Mouse (Mus musculus) heart, embryonic 16.5 days (tissue): Measurements from ENCODE around the gene Gm29735. TPM values are rescaled to one million over a fixed set of nuclear protein-coding genes. Genes with fewer than 3 reads are reported as not detected.
"Not testable (repeated sequence)": the region's sequence is repeated elsewhere in the genome, so short reads cannot be mapped to it uniquely, and the experiment has no call there.

Experiments
- ATAC-seq: fragments of 200-750 bp; cut with Nextera tagmentation; replicated peaks from 2 replicates; pipeline ENCODE4 v1.8.0; 2017; ENCODE audit warnings: moderate number of reproducible peaks; ENCODE audit not compliant: insufficient read depth, low FRiP score; ENCODE audit errors: extremely low read depth
- H3K27ac ChIP-seq: fragments of 300-500 bp; sonication (generic); 2 replicates; pipeline ENCODE4 v1.5.1; 2014; ENCODE audit warnings: mild to moderate bottlenecking, low read length, control low read depth, moderate library complexity
- H3K27me3 ChIP-seq: fragments of 300-500 bp; sonication (generic); 2 replicates; pipeline ENCODE4 v1.6.1; 2014; ENCODE audit warnings: low read length, mixed read lengths; ENCODE audit not compliant: control insufficient read depth, insufficient read depth
- H3K36me3 ChIP-seq: fragments of 300-500 bp; sonication (generic); 2 replicates; pipeline ENCODE4 v1.6.1; 2014; ENCODE audit not compliant: control insufficient read depth, insufficient read depth
- H3K4me1 ChIP-seq: fragments of 300-500 bp; sonication (generic); 2 replicates; pipeline ENCODE4 v1.6.1; 2014; ENCODE audit warnings: low read length, mixed read lengths; ENCODE audit not compliant: control insufficient read depth, insufficient read depth
- H3K4me2 ChIP-seq: fragments of 300-500 bp; sonication (generic); 2 replicates; pipeline ENCODE4 v1.6.1; 2014; ENCODE audit warnings: low read depth, mild to moderate bottlenecking, control low read depth, low read length
- H3K4me3 ChIP-seq: fragments of 300-500 bp; sonication (generic); 2 replicates; pipeline ENCODE4 v1.5.1; 2014; ENCODE audit warnings: mild to moderate bottlenecking, control low read depth, low read length
- H3K9ac ChIP-seq: fragments of 300-500 bp; sonication (generic); 2 replicates; pipeline ENCODE4 v1.6.1; 2014; ENCODE audit warnings: low read length, control low read depth
- H3K9me3 ChIP-seq: fragments of 300-500 bp; sonication (generic); replicated peaks from 2 replicates; pipeline ENCODE4 v1.6.1; 2016; ENCODE audit warnings: low read length; ENCODE audit not compliant: control insufficient read depth
- WGBS: fragments of 180-500 bp; shearing (Covaris S2); extraction: QIAGEN DNeasy Blood & Tissue Kit; methylation state at CpG from one replicate; pipeline ENCODE4 v1.1.7; 2014; 5-methylcytosine and 5-hydroxymethylcytosine counted together
- polyA plus RNA-seq: library from polyadenylated mRNA; unstranded; fragments of >200 nt; fragmentation: Nextera tagmentation; extraction: Ambion mirVana; gene quantifications from 2 replicates; pipeline ENCODE4 v1.2.1, GENCODE M21; 2015

Gene Gm29735
- polyA plus RNA-seq, 1 experiment from 2014 or later: not detected

GRCm38 (mm10) chr7:142143506-142144010, 13.4 kb downstream of the Gm29735 start:
- H3K4me1 ChIP-seq, H3K27me3 ChIP-seq, H3K4me3 ChIP-seq, H3K9me3 ChIP-seq, H3K27ac ChIP-seq, H3K4me2 ChIP-seq, ATAC-seq, H3K9ac ChIP-seq, H3K36me3 ChIP-seq: not testable (repeated sequence)
- WGBS: 19% methylated on average over 1 of the region's 1 CpGs

DNA sequence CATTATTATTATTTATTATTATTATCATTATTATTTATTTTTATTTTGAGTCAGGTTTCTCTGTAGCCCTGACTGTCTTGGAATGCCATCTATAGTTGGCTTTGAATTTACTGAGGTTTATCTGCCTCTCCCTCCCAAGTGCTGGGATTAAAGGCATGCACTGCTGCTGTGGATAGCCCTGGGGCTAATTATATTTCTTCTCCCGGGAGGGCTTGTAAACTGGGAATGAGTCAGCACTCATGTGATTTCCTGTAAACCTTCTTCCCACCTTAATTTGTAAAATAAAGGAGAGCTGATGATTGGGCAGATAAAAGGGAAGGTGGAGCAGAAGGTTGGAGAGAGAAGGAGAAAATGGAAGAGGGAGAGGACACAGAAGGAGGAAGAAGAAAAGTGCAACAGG, 16.2 kb downstream of the Gm29735 start:
- ATAC-seq: no peak
- Histone ChIP-seq H3K4me2 (no peak overlapping the region), H3K9me3 (no peaks in the 10 kb centered on the region), H3K9ac (no peak overlapping the region), H3K27me3 (peaks cover 4% of the 10 kb centered on the region), H3K36me3 (no peaks in the 10 kb centered on the region), H3K4me3 (no peak overlapping the region), H3K27ac (no peak overlapping the region), H3K4me1 (peaks cover 3% of the 10 kb centered on the region; the same call in 1 of the 2 replicates)
- WGBS: 7% methylated on average over 1 of the region's 1 CpGs

- H3K4me2 ChIP-seq, H3K4me1 ChIP-seq, H3K4me3 ChIP-seq, ATAC-seq, H3K9me3 ChIP-seq, H3K36me3 ChIP-seq, H3K9ac ChIP-seq, H3K27ac ChIP-seq, H3K27me3 ChIP-seq: not testable (repeated sequence)
- WGBS: 33% methylated on average over 2 of the region's 2 CpGs
Observed at GRCm38 (mm10) chr7:142135934-142136333, 21.0 kb downstream of the Gm29735 start, which contains the start of gene Gm39115. Gene Gm39115 (minus strand): TSS chr7:142136034.

- no peak overlapping the region for H3K27ac ChIP-seq
- H3K36me3 ChIP-seq: no peaks in the 10 kb centered on the region
- H3K9me3 ChIP-seq: no peaks in the 10 kb centered on the region
- H3K4me3 ChIP-seq: no peak overlapping the region
- no peak overlapping the region for H3K4me2 ChIP-seq
- H3K4me1 ChIP-seq: no peaks in the 10 kb centered on the region
- H3K9ac ChIP-seq: no peak overlapping the region
- no peak for ATAC-seq
- WGBS: 49% methylated on average over 4 of the region's 4 CpGs
- peaks cover 2% of the 10 kb centered on the region; the same call in 1 of the 2 replicates for H3K27me3 ChIP-seq
Observed at GRCm38 (mm10) chr7:142134206-142134995, 22.5 kb downstream of the Gm29735 start.

DNA sequence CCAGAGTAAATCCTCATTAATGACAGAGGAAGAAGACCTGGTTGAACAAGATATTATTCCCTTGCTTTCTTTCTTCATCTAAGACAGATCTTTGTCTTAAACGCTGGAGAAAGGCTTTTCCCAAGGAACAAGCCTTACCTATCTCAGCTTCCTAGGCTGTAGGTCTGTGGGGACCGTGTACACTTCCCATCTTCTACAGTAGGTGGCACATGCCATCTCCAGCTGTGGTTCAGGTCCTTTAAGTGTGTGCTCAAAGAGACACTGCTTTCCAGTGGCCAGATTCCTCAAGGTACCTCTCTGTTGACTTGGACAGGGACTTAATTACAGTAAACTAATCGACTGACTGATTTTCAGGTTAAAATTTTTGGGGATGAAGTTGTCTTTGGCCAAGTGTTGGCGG, 28.1 kb downstream of the Gm29735 start:
- WGBS: 57% methylated on average over 4 of the region's 4 CpGs
- Histone ChIP-seq H3K9me3 (no peaks in the 10 kb centered on the region), H3K27me3 (no peaks in the 10 kb centered on the region; the same call in 1 of the 2 replicates), H3K4me3 (no peak overlapping the region), H3K4me2 (no peak overlapping the region), H3K9ac (no peak overlapping the region), H3K27ac (no peak overlapping the region), H3K4me1 (no peaks in the 10 kb centered on the region), H3K36me3 (no peaks in the 10 kb centered on the region)
- ATAC-seq: no peak

- H3K4me1 ChIP-seq, H3K9ac ChIP-seq, H3K36me3 ChIP-seq, H3K27ac ChIP-seq, H3K4me2 ChIP-seq, H3K27me3 ChIP-seq, H3K4me3 ChIP-seq, ATAC-seq, H3K9me3 ChIP-seq: not testable (repeated sequence)
- WGBS: 83% methylated on average over 1 of the region's 1 CpGs
Observed at GRCm38 (mm10) chr7:142120629-142121028, 36.3 kb downstream of the Gm29735 start, which contains the start of gene Gm45618. Gene Gm45618 (minus strand): TSS chr7:142120729.

DNA sequence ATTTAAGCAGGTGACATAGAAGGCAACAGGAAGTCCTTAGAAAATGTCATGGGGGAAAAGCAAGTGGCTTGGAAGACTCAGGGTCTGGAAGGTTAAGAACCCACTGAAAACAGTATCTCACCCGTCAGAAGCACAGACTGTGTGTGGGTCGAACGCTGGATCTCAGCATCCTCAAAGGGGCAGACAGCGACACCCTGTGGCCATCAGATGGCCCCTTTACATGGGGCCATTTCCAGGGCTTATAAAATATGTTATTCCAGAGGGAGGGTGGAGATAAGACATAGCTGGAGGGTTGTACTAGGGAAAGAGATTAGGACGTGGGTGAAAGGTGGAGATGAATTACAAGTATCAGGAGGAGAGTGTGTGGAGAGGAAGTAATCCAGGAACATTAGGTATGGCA, 37.3 kb downstream of the Gm29735 start:
- no peaks in the 10 kb centered on the region for H3K27me3 ChIP-seq
- H3K4me3 ChIP-seq: no peak overlapping the region
- ATAC-seq: no peak
- H3K4me1 ChIP-seq: no peaks in the 10 kb centered on the region
- H3K27ac ChIP-seq: no peak overlapping the region
- 14% methylated on average over 5 of the region's 5 CpGs for WGBS
- H3K4me2 ChIP-seq: no peak overlapping the region
- no peaks in the 10 kb centered on the region for H3K9me3 ChIP-seq
- no peaks in the 10 kb centered on the region for H3K36me3 ChIP-seq
- H3K9ac ChIP-seq: no peak overlapping the region

Other genes starting within 250 kb of the Gm29735 start
- 43.5 and 46.6 TPM in 2 replicates for gene Tollip, start 238.6 kb downstream of the Gm29735 start, polyA plus RNA-seq
- gene Brsk2, start 207.4 kb downstream of the Gm29735 start, polyA plus RNA-seq: 0.28 and 0.32 TPM in 2 replicates
- gene Mob2, start 96.0 kb downstream of the Gm29735 start, polyA plus RNA-seq: 54.3 and 56.3 TPM in 2 replicates
- gene Dusp8, start 61.3 kb downstream of the Gm29735 start, polyA plus RNA-seq: 9.3 and 11.1 TPM in 2 replicates
- not detected in 2 replicates for gene Gm45618, start 36.4 kb downstream of the Gm29735 start, polyA plus RNA-seq
- gene Gm39115, start 21.1 kb downstream of the Gm29735 start, polyA plus RNA-seq: not detected in 2 replicates
- not detected in 2 replicates for gene Gm45337, start 12.5 kb downstream of the Gm29735 start, polyA plus RNA-seq
- not detected in 2 replicates for gene Gm4553, start 8.6 kb upstream of the Gm29735 start, polyA plus RNA-seq
- not detected in 2 replicates for gene Krtap5-2, start 18.9 kb upstream of the Gm29735 start, polyA plus RNA-seq
- gene Gm10153, start 33.3 kb upstream of the Gm29735 start, polyA plus RNA-seq: not detected in 2 replicates
- gene Krtap5-3, start 44.3 kb upstream of the Gm29735 start, polyA plus RNA-seq: not detected in 2 replicates
- gene Gm7579, start 54.7 kb upstream of the Gm29735 start, polyA plus RNA-seq: not detected in 2 replicates
- gene Krtap5-5, start 72.9 kb upstream of the Gm29735 start, polyA plus RNA-seq: not detected in 2 replicates
- not detected in 2 replicates for gene Gm40460, start 84.0 kb upstream of the Gm29735 start, polyA plus RNA-seq
- not detected in 2 replicates for gene Gm2431, start 101.2 kb upstream of the Gm29735 start, polyA plus RNA-seq
- not detected in 2 replicates for gene Gm4559, start 117.2 kb upstream of the Gm29735 start, polyA plus RNA-seq
- not detected in 2 replicates for gene Krtap5-1, start 140.0 kb upstream of the Gm29735 start, polyA plus RNA-seq
- 0.18 TPM in 1 of 2 replicates, not detected in the other for gene Krtap5-4, start 146.4 kb upstream of the Gm29735 start, polyA plus RNA-seq
- gene Ifitm10, start 216.6 kb upstream of the Gm29735 start, polyA plus RNA-seq: 4.8 and 4.9 TPM in 2 replicates
- gene Gm49369, start 225.6 kb upstream of the Gm29735 start, polyA plus RNA-seq: not detected in 2 replicates
- 470 and 482 TPM in 2 replicates for gene Ctsd, start 230.9 kb upstream of the Gm29735 start, polyA plus RNA-seq